Mouse (Mus musculus) CH12.LX (cell line): ENCODE measurements at regions not wholly inside any gene's neighbourhood (a gene's known extent, or its start where the extent isn't known, plus 50 kb on each side); places are given as distances from the start of the nearest gene placed in this dataset.
A peak's percentile ranks its signal among the peaks of the same experiment; 100 is the strongest.

Experiments
- DNase-seq: peaks from one replicate; pipeline ENCODE4 v3.0.0-alpha.2; 2013; ENCODE audit errors: extremely low read depth
- H3K27ac ChIP-seq: 2 replicates; pipeline ENCODE4 v1.5.1; 2012; ENCODE audit warnings: low read depth, mild to moderate bottlenecking, control low read depth, moderate library complexity; ENCODE audit not compliant: insufficient read depth
- H3K27me3 ChIP-seq: replicated peaks from 2 replicates; pipeline ENCODE3; 2012; ENCODE audit warnings: inconsistent platforms
- H3K36me3 ChIP-seq, 2 experiments: replicated peaks in 1 of 2; 2 replicates each; pipeline versions ENCODE3 to v1.6.1; 2012; ENCODE audit warnings: inconsistent platforms in 1 of 2, low read length in 1 of 2, mild to moderate bottlenecking in 1 of 2, mixed read lengths in 1 of 2, moderate library complexity in 1 of 2; ENCODE audit not compliant: control insufficient read depth in 1 of 2, insufficient read depth in 1 of 2
- H3K4me1 ChIP-seq, 2 experiments: 2 replicates each; pipeline ENCODE4 v1.6.1; 2012; ENCODE audit warnings: inconsistent platforms in 1 of 2, moderate library complexity in 1 of 2; ENCODE audit not compliant: insufficient read depth in 2 of 2, control insufficient read depth in 1 of 2
- H3K4me2 ChIP-seq: 2 replicates; pipeline ENCODE4 v1.6.1; 2012; ENCODE audit warnings: low read depth, mild to moderate bottlenecking, control low read depth; ENCODE audit not compliant: poor library complexity, insufficient read depth, severe bottlenecking
- H3K4me3 ChIP-seq, 3 experiments: fragments of 150-350 bp in 1 of 3; sonication (generic) in 1 of 3; replicated peaks in 1 of 3; 2 replicates each; pipeline versions ENCODE3 to v1.5.1; 2011 to 2012; ENCODE audit warnings: low read depth in 2 of 3, low read length in 2 of 3, mild to moderate bottlenecking in 2 of 3, moderate library complexity in 2 of 3, control low read depth in 1 of 3, improper control_type of control experiment in 1 of 3, inconsistent platforms in 1 of 3, mixed read lengths in 1 of 3; ENCODE audit not compliant: poor library complexity in 1 of 3
- H3K79me2 ChIP-seq: replicated peaks from 2 replicates; pipeline ENCODE4 v1.6.1; 2012; ENCODE audit warnings: mild to moderate bottlenecking, moderate library complexity; ENCODE audit not compliant: control insufficient read depth, poor library complexity, insufficient read depth, severe bottlenecking; ENCODE audit errors: extremely low read depth
- H3K9ac ChIP-seq: 2 replicates; pipeline ENCODE4 v1.6.1; 2012; ENCODE audit warnings: low read depth, mild to moderate bottlenecking, control low read depth, moderate library complexity; ENCODE audit not compliant: insufficient read depth
- H3K9me3 ChIP-seq: replicated peaks from 2 replicates; pipeline ENCODE3; 2012; ENCODE audit warnings: low read length, inconsistent platforms, mixed read lengths
- CHD1 ChIP-seq: IDR thresholded peaks from 2 replicates; pipeline ENCODE4 v1.6.1; 2012; ENCODE audit warnings: low read depth, low read length, improper control_type of control experiment, inconsistent platforms
- CHD2 ChIP-seq: IDR thresholded peaks from 2 replicates; pipeline ENCODE4 v1.6.1; 2011; ENCODE audit warnings: low read length, improper control_type of control experiment
- CTCF ChIP-seq, 2 experiments: IDR thresholded peaks in 1 of 2; conservative IDR thresholded peaks in 1 of 2; 2 replicates each; pipeline ENCODE4 v1.5.1; 2011 to 2012; ENCODE audit warnings: low read depth in 2 of 2, low read length in 2 of 2, improper control_type of control experiment in 1 of 2, inconsistent platforms in 1 of 2, mild to moderate bottlenecking in 1 of 2, moderate library complexity in 1 of 2
- E2F4 ChIP-seq: IDR thresholded peaks from 2 replicates; pipeline ENCODE4 v1.6.1; 2011; ENCODE audit warnings: low read depth, low read length, improper control_type of control experiment; ENCODE audit not compliant: insufficient replicate concordance
- ELF1 ChIP-seq: IDR thresholded peaks from 2 replicates; pipeline ENCODE4 v1.6.1; 2014; ENCODE audit warnings: low read depth, mild to moderate bottlenecking, inconsistent platforms, low read length, improper control_type of control experiment
- GABPA ChIP-seq: IDR thresholded peaks from 2 replicates; pipeline ENCODE4 v1.6.1; 2012; ENCODE audit warnings: low read depth, low read length, improper control_type of control experiment, inconsistent platforms; ENCODE audit not compliant: insufficient replicate concordance
- HCFC1 ChIP-seq: IDR thresholded peaks from 2 replicates; pipeline ENCODE4 v1.6.1; 2012; ENCODE audit warnings: low read depth, mild to moderate bottlenecking, inconsistent platforms, low read length, improper control_type of control experiment
- JUN ChIP-seq: IDR thresholded peaks from 2 replicates; pipeline ENCODE4 v1.6.1; 2011; ENCODE audit warnings: low read depth, mild to moderate bottlenecking, low read length, improper control_type of control experiment, moderate library complexity; ENCODE audit not compliant: insufficient read depth
- JUND ChIP-seq: conservative IDR thresholded peaks from 2 replicates; pipeline ENCODE4 v1.6.1; 2011; ENCODE audit warnings: low read depth, low read length, improper control_type of control experiment
- KAT2A ChIP-seq: IDR thresholded peaks from 2 replicates; pipeline ENCODE4 v1.6.1; 2012; ENCODE audit warnings: low read length, improper control_type of control experiment, inconsistent platforms; ENCODE audit not compliant: insufficient replicate concordance
- MAFK ChIP-seq: IDR thresholded peaks from 2 replicates; pipeline ENCODE4 v1.6.1; 2011; ENCODE audit warnings: low read length, improper control_type of control experiment; ENCODE audit not compliant: insufficient replicate concordance
- MAX ChIP-seq: IDR thresholded peaks from 2 replicates; pipeline ENCODE4 v1.6.1; 2011; ENCODE audit warnings: low read length, improper control_type of control experiment
- NRF1 ChIP-seq: IDR thresholded peaks from 2 replicates; pipeline ENCODE4 v1.6.1; 2014; ENCODE audit warnings: low read depth, mild to moderate bottlenecking, inconsistent platforms, low read length, improper control_type of control experiment, moderate library complexity
- SIN3A ChIP-seq: IDR thresholded peaks from 2 replicates; pipeline ENCODE4 v1.6.1; 2012; ENCODE audit warnings: low read length, improper control_type of control experiment, inconsistent platforms
- TCF12 ChIP-seq: IDR thresholded peaks from 2 replicates; pipeline ENCODE4 v1.6.1; 2014; ENCODE audit warnings: low read depth, mild to moderate bottlenecking, inconsistent platforms, low read length, improper control_type of control experiment
- USF1 ChIP-seq: IDR thresholded peaks from 2 replicates; pipeline ENCODE4 v1.6.1; 2014; ENCODE audit warnings: low read depth, mild to moderate bottlenecking, inconsistent platforms, low read length, improper control_type of control experiment
- ZC3H11A ChIP-seq: IDR thresholded peaks from 2 replicates; pipeline ENCODE4 v1.6.1; 2012; ENCODE audit warnings: low read depth, mild to moderate bottlenecking, inconsistent platforms, low read length, improper control_type of control experiment
- ZKSCAN1 ChIP-seq: IDR thresholded peaks from 2 replicates; pipeline ENCODE4 v1.6.1; 2012; ENCODE audit warnings: low read depth, inconsistent platforms, low read length, improper control_type of control experiment, borderline replicate concordance
- dilution Hi-C: fragments of 300-500 bp; cut with MboI; formaldehyde crosslinking; loops from 2 replicates; pipeline ENCODE4 v1.14.3; 2020; ENCODE audit warnings: low sequenced_read_pairs; ENCODE audit not compliant: extremely low pct_unique_long_range_greater_than_20kb, extremely low pct_ligation_motif_present
- in situ Hi-C: fragments of 300-500 bp; cut with MboI; formaldehyde crosslinking; loops from 3 replicates; pipeline ENCODE4 v1.14.3; 2019; ENCODE audit warnings: low sequenced_read_pairs, low pct_ligation_motif_present, low pct_unique_long_range_greater_than_20kb, mixed read lengths

DNA sequence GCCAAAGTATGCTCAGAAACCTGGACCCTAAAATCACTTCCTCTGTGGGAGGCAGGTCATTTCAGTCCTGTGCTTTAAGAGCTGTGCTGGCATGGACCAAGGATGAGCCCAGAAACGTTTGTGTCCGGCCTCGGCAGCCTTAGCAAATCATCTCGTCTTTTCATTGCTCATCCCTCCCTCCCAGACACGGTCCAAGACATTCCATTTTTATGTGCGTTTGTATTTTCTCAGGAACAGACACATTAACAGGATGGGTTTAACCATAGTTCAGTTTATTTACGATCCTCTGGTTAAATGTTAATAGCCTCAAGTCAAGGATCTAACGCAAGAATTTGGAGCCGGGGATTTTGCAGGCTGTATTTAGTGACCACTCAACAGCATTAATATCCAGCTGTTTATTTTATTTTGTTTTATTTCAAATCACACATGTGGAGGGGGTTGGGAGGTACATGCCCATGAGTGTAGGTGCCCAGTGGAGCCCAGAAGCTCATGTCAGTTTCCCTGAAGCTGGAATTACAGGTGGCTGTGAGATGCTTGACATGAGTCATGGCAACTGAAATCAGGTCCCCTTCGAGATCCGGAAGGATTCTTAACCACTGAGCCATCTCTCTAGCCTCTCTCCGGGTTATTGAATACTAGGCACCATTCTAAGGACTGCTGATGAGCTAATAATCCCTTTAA, 212.1 kb upstream of the Gm5148 start:
- TF ChIP-seq CHD1: no peak
- no peak for TF ChIP-seq SIN3A
- no peak for TF ChIP-seq ZKSCAN1
- no peak for TF ChIP-seq USF1
- no peak for TF ChIP-seq KAT2A
- TF ChIP-seq GABPA: no peak
- TF ChIP-seq ELF1: no peak
- no peak for TF ChIP-seq ZC3H11A
- TF ChIP-seq CTCF (conservative IDR thresholded peaks at IDR 0.05 in 1 of 2, IDR thresholded peaks at IDR 0.05 in 1 of 2; ENCODE audit: low read depth in 2 of 2, low read length in 2 of 2): no peak
- TF ChIP-seq NRF1: no peak
- TF ChIP-seq MAX: no peak
- Histone ChIP-seq H3K4me3 (no peak overlapping the region), H3K9ac (no peak overlapping the region), H3K4me2 (no peak overlapping the region), H3K27ac (no peak overlapping the region), H3K4me1 (no peaks in the 10 kb centered on the region), H3K9me3 (no peaks in the 10 kb centered on the region), H3K36me3 (no peaks in the 10 kb centered on the region), H3K27me3 (no peaks in the 10 kb centered on the region), H3K79me2 (no peaks in the 10 kb centered on the region)
- DNase-seq: no peak
- dilution Hi-C loops: no loop called here
- in situ Hi-C loops: no loop called here

DNA sequence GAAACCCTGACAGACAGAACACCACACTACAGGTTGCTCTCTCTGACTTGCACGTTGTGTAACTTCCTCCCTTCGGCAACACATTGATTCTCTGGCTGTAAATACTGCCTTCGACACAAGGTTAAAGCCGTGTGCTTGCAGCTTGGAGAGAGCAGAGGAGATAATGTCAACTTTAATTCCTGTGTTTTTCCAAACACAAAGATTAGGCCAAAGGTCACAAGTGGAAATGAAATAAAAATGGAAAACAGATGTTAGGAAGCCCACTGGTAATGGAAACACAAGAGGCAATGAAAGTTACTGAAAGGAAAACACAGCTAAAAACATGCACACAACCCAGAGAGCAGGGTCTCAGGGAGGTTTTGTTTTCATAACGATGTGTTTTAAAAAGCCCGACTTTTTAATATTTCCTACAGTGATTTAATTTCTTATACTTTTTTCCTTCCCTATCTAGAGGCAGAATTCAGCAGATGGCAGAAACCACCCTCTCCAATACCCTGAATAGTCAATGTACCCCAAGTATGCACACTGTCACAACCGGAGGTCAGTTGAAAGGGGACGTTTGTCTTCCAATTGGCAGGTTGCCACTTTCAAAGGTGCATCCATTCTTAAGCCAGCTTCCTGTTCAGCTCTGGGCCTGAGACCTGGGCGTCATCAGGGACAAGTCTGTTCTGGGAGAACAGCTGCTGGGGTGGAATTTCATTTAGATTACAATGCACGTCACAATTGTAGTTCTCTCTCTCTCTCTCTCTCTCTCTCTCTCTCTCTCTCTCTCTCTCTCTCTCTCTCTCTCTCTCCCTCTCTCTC, 210.8 kb upstream of the Gm5148 start:
- Histone ChIP-seq H3K27me3 (no peaks in the 10 kb centered on the region), H3K36me3 (no peaks in the 10 kb centered on the region), H3K27ac (no peak overlapping the region), H3K4me2 (peak overlapping the region; percentile 15), H3K4me1 (no peaks in the 10 kb centered on the region), H3K4me3 (no peak overlapping the region), H3K79me2 (no peaks in the 10 kb centered on the region), H3K9me3 (no peaks in the 10 kb centered on the region), H3K9ac (no peak overlapping the region)
- in situ Hi-C loops (no loop called here), dilution Hi-C loops (no loop called here)
- TF ChIP-seq E2F4 (no peak), NRF1 (no peak), JUND (no peak), KAT2A (no peak), JUN (no peak), MAFK (no peak), HCFC1 (no peak), TCF12 (no peak), ZKSCAN1 (no peak), CHD2 (no peak), ZC3H11A (no peak)
- no peak for DNase-seq
